Mouse (Mus musculus): ENCODE measurements around the gene E130218I03Rik. TPM values are rescaled to one million over a fixed set of nuclear protein-coding genes. Genes with fewer than 3 reads are reported as not detected.

E130218I03Rik gene
- polyA plus RNA-seq, 1 experiment: 0.43 TPM

- TF ChIP-seq POLR2AphosphoS2 (IDR thresholded peaks at IDR 0.05; ENCODE audit: insufficient read length, low read depth): no peak
- TF ChIP-seq POLR2A (IDR thresholded peaks at IDR 0.05; ENCODE audit: insufficient read length, low read depth): no peak
- Histone ChIP-seq H3ac (ENCODE audit: control insufficient read depth, insufficient read length) (no peak overlapping the region), H3K36me3 (ENCODE audit: control insufficient read depth, insufficient read depth) (no peaks in the 10 kb centered on the region), H3K27me3 (ENCODE audit: control insufficient read depth, insufficient read depth, insufficient read length) (peaks cover 28% of the 10 kb centered on the region), H3K79me2 (ENCODE audit: control insufficient read depth, insufficient read depth) (no peaks in the 10 kb centered on the region), H3K4me2 (ENCODE audit: low read depth) (peak overlapping the region; percentile 34), H3K4me3 (no peak overlapping the region)
Observed at GRCm38 (mm10) chr4:134257198-134258009, 13.9 kb downstream of the E130218I03Rik start.

GRCm38 (mm10) chr4:134258354-134258753 is 14.9 kb downstream of the E130218I03Rik start:
- Histone ChIP-seq H3K27me3 (ENCODE audit: control insufficient read depth, insufficient read depth, insufficient read length) (peaks cover 18% of the 10 kb centered on the region), H3K36me3 (ENCODE audit: control insufficient read depth, insufficient read depth) (no peaks in the 10 kb centered on the region), H3ac (ENCODE audit: control insufficient read depth, insufficient read length) (no peak overlapping the region), H3K79me2 (ENCODE audit: control insufficient read depth, insufficient read depth) (no peaks in the 10 kb centered on the region), H3K4me2 (ENCODE audit: low read depth) (no peak overlapping the region), H3K4me3 (no peak overlapping the region)
- TF ChIP-seq MYOD1 (IDR thresholded peaks at IDR 0.05; ENCODE audit: control insufficient read depth in 1 of 3, insufficient read length in 2 of 3, low read depth in 2 of 3) (no peak), MAX (IDR thresholded peaks at IDR 0.05; ENCODE audit: low read depth) (no peak), POLR2A (IDR thresholded peaks at IDR 0.05; ENCODE audit: insufficient read length, low read depth) (no peak), TCF3 (IDR thresholded peaks at IDR 0.05; ENCODE audit: insufficient read length, low read depth) (no peak), USF1 (IDR thresholded peaks at IDR 0.05; ENCODE audit: low read depth) (no peak), CEBPB (IDR thresholded peaks at IDR 0.05; ENCODE audit: insufficient read depth, poor library complexity, severe bottlenecking) (no peak), TCF12 (IDR thresholded peaks at IDR 0.05; ENCODE audit: insufficient read depth, poor library complexity, severe bottlenecking) (no peak), POLR2AphosphoS2 (IDR thresholded peaks at IDR 0.05; ENCODE audit: insufficient read length, low read depth) (no peak), REST (IDR thresholded peaks at IDR 0.05; ENCODE audit: insufficient read depth, insufficient read length) (no peak), SRF (IDR thresholded peaks at IDR 0.05; ENCODE audit: control insufficient read depth, insufficient read length, low read depth) (no peak), MYOG (IDR thresholded peaks at IDR 0.05; ENCODE audit: control insufficient read depth in 1 of 3, insufficient read depth in 1 of 3, insufficient read length in 2 of 3, low read depth in 2 of 3) (no peak), E2F4 (IDR thresholded peaks at IDR 0.05; ENCODE audit: insufficient read depth) (no peak)

- Histone ChIP-seq H3K4me3 (no peak overlapping the region), H3K4me2 (ENCODE audit: low read depth) (no peak overlapping the region), H3K79me2 (ENCODE audit: control insufficient read depth, insufficient read depth) (no peaks in the 10 kb centered on the region), H3K36me3 (ENCODE audit: control insufficient read depth, insufficient read depth) (no peaks in the 10 kb centered on the region), H3ac (ENCODE audit: control insufficient read depth, insufficient read length) (no peak overlapping the region), H3K27me3 (ENCODE audit: control insufficient read depth, insufficient read depth, insufficient read length) (no peaks in the 10 kb centered on the region)
- TF ChIP-seq CEBPB (IDR thresholded peaks at IDR 0.05; ENCODE audit: insufficient read depth, poor library complexity, severe bottlenecking) (no peak), TCF3 (IDR thresholded peaks at IDR 0.05; ENCODE audit: insufficient read length, low read depth) (no peak)
Observed at GRCm38 (mm10) chr4:134263191-134263590, 19.7 kb downstream of the E130218I03Rik start.

- H3K36me3 ChIP-seq (ENCODE audit: control insufficient read depth, insufficient read depth): no peaks in the 10 kb centered on the region
Observed at GRCm38 (mm10) chr4:134265860-134266585, 22.6 kb downstream of the E130218I03Rik start.

More at GRCm38 (mm10) chr4:134265860-134266585, 22.6 kb downstream of the E130218I03Rik start:
- TF ChIP-seq POLR2A (IDR thresholded peaks at IDR 0.05; ENCODE audit: insufficient read length, low read depth) (no peak), TCF12 (IDR thresholded peaks at IDR 0.05; ENCODE audit: insufficient read depth, poor library complexity, severe bottlenecking) (no peak), MAX (IDR thresholded peaks at IDR 0.05; ENCODE audit: low read depth) (no peak), E2F4 (IDR thresholded peaks at IDR 0.05; ENCODE audit: insufficient read depth) (no peak), MYOG (IDR thresholded peaks at IDR 0.05; ENCODE audit: control insufficient read depth in 1 of 3, insufficient read depth in 1 of 3, insufficient read length in 2 of 3, low read depth in 2 of 3) (no peak), POLR2AphosphoS2 (IDR thresholded peaks at IDR 0.05; ENCODE audit: insufficient read length, low read depth) (no peak), USF1 (IDR thresholded peaks at IDR 0.05; ENCODE audit: low read depth) (no peak), SRF (IDR thresholded peaks at IDR 0.05; ENCODE audit: control insufficient read depth, insufficient read length, low read depth) (no peak), REST (IDR thresholded peaks at IDR 0.05; ENCODE audit: insufficient read depth, insufficient read length) (no peak), CEBPB (IDR thresholded peaks at IDR 0.05; ENCODE audit: insufficient read depth, poor library complexity, severe bottlenecking) (no peak), TCF3 (IDR thresholded peaks at IDR 0.05; ENCODE audit: insufficient read length, low read depth) (no peak), MYOD1 (IDR thresholded peaks at IDR 0.05; ENCODE audit: control insufficient read depth in 1 of 3, insufficient read length in 2 of 3, low read depth in 2 of 3) (no peak)
- H3ac ChIP-seq (ENCODE audit: control insufficient read depth, insufficient read length): no peak overlapping the region
- no peaks in the 10 kb centered on the region for H3K27me3 ChIP-seq (ENCODE audit: control insufficient read depth, insufficient read depth, insufficient read length)
- no peak overlapping the region for H3K4me2 ChIP-seq (ENCODE audit: low read depth)
- H3K4me3 ChIP-seq: no peak overlapping the region
- no peaks in the 10 kb centered on the region for H3K79me2 ChIP-seq (ENCODE audit: control insufficient read depth, insufficient read depth)

Data from myocyte (in vitro differentiated cells).